Mouse (Mus musculus): Measurements from ENCODE around the gene Hhipl2. TPM values are rescaled to one million over a fixed set of nuclear protein-coding genes. Genes with fewer than 3 reads are reported as not detected.

The Hhipl2 gene
- total RNA-seq, 2 experiments from 2014 or later: not detected

DNA sequence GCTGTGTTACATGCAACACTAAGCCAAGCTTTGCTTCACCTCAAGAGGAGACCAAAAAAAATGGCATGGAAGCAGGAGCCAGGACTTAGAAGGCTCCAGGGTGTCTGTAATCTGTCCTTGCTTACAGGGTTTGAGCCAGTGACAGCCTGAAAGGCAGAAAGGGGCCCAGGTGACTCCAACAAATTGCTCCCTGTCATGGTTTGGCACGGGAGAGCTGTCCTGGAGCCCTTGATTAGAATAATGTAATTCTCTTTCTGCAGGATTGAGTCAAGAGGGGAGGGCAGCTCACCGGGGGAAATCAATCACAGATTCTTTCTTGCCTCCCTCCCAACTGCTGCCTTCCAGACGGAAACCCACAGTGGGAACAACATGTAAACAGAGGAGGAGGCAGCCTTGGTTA, 35.1 kb downstream of the Hhipl2 start:
- no peak for DNase-seq (ENCODE audit: low spot score in 2 of 2)

Other genes with a start within 250 kb of the Hhipl2 start
- 10 to 100 TPM; 19.3 to 22.2 TPM for gene Disp1, start 196.7 kb upstream of the Hhipl2 start, total RNA-seq (2021)
- gene Aida, start 121.6 kb upstream of the Hhipl2 start, total RNA-seq (2021): 10 to 100 TPM; 58.3 to 65.7 TPM
- 10 to 100 TPM; 27.6 to 38.2 TPM for gene Brox, start 120.9 kb upstream of the Hhipl2 start, total RNA-seq (2021)
- gene Mia3, start 48.7 kb upstream of the Hhipl2 start, total RNA-seq (2021): 100 to 1,000 TPM; 140 to 149 TPM
- 10 to 100 TPM in 1 of 2 experiments, 1 to 10 TPM in 1; 7.4 to 10.4 TPM for gene Taf1a, start 29.2 kb upstream of the Hhipl2 start, total RNA-seq (2021)

Measured in gastrocnemius, postnatal 4 days (tissue).